Mouse (Mus musculus): ENCODE data around the gene Spin1. TPM values are rescaled to one million over a fixed set of nuclear protein-coding genes. Genes with fewer than 3 reads are reported as not detected.
A peak's percentile ranks its signal among the peaks of the same experiment; 100 is the strongest.

Spin1 gene
- total and polyA plus RNA-seq, 2 experiments from 2014 or later, result 158 to 214 TPM

DNA sequence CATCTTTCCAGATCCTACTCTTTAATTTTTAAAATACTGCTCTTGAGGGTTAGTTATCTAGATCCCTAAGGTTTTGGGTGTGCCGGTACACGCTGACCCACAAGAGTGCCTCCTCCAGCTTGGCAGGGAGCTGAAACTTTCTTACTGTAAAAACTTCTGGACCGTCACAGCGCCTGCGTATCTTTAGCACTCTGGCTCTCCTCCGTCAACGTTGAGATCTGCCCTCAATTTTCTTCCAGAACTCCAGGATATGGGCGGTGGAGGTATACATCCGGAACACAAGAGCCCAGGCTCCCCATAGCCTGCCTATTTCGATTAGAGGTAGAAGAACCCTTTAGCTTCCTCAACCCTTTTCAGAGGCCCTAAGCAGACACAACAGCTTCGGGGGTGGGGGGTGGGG, 69.5 kb downstream of the Spin1 start:
- Histone ChIP-seq H3K9me3 (ENCODE audit: low read length) (no peaks in the 10 kb centered on the region), H3K4me2 (ENCODE audit: low read depth, low read length, poor library complexity, severe bottlenecking) (peak overlapping the region; percentile 87), H3K4me3 (ENCODE audit: low read depth, low read length) (peak overlapping the region; percentile 52), H3K4me1 (ENCODE audit: insufficient read depth, low read length) (no peaks in the 10 kb centered on the region; the same call in 1 of the 2 replicates), H3K36me3 (ENCODE audit: insufficient read depth, low read length) (no peaks in the 10 kb centered on the region), H3K27me3 (ENCODE audit: insufficient read depth, low read length) (peaks cover 10% of the 10 kb centered on the region; the same call in 1 of the 2 replicates), H3K27ac (ENCODE audit: low read depth, low read length) (no peak overlapping the region), H3K9ac (replicated peaks; ENCODE audit: low read length, poor library complexity, severe bottlenecking) (no peak overlapping the region)
- WGBS, result 38% methylated on average over 11 of the region's 11 CpGs
- ATAC-seq (ENCODE audit: low FRiP score), result 0 out of 2 replicates have a peak, but pooled peaks have one; percentile 10
- TF ChIP-seq CTCF (IDR thresholded peaks at IDR 0.05), result no peak
- no peak for DNase-seq (ENCODE audit: low spot score)

DNA sequence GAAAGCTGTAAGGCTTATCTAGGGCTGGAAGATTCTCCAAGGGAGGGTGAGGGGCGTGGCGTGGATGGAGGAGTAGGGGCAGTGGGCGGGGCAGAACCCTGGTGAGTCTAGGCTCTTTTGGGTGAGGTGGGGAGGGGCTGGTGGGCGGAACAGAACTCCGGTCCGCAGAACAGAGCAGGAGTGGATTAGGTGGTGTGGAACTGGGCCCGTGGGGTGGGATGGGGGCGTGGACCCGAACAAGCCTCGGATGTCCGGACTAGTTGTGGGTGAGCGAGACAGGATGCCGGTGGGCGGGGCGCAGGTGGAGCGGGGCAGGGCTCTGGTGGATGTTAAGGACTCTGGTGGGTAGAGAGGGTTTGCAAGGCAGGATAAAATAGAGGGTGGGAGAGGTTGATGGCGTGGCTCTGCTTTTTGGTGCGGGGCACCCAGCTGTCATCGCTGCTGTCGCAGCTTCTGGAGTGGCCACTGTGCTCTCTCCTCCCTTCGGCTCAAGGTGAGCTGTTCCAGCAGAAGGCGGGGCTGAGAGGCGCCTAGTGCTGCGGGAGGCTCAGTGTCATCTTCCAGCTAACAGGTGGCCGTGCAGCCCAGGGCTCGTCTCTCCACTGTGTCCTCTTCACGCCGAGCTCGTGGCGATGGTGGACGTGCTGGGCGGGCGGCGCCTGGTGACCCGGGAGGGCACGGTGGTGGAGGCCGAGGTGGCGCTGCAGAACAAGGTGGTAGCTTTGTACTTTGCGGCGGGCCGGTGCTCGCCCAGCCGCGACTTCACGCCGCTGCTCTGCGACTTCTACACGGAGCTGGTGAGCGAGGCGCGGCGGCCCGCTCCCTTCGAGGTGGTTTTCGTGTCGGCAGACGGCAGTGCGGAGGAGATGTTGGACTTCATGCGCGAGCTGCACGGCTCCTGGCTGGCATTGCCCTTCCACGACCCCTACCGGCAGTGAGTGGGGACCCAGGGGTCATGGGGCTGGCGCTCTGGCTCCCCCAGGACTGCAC, 70.3 kb downstream of the Spin1 start, which contains the start of gene Nxnl2:
Gene Nxnl2, plus strand, starts transcription at position 332 of the 990 bp plus-strand sequence.
- Histone ChIP-seq H3K27ac (ENCODE audit: low read depth, low read length) (no peak within 1 kb of the TSS), H3K9ac (replicated peaks; ENCODE audit: low read length, poor library complexity, severe bottlenecking) (peak within 1 kb of the TSS; percentile 52), H3K36me3 (ENCODE audit: insufficient read depth, low read length) (no peaks in the 10 kb centered on the region), H3K4me1 (ENCODE audit: insufficient read depth, low read length) (no peaks in the 10 kb centered on the region; the same call in 1 of the 2 replicates), H3K4me2 (ENCODE audit: low read depth, low read length, poor library complexity, severe bottlenecking) (peak within 1 kb of the TSS; percentile 87), H3K9me3 (ENCODE audit: low read length) (no peaks in the 10 kb centered on the region), H3K4me3 (ENCODE audit: low read depth, low read length) (peak within 1 kb of the TSS; percentile 52), H3K27me3 (ENCODE audit: insufficient read depth, low read length) (peaks cover 10% of the 10 kb centered on the region; the same call in 1 of the 2 replicates)
- DNase-seq (ENCODE audit: low spot score) (peak; percentile 39), ATAC-seq (ENCODE audit: low FRiP score) (peak; percentile 66)
- TF ChIP-seq CTCF (IDR thresholded peaks at IDR 0.05), result peak; percentile 68
- WGBS, result 1% methylated on average over 62 of the region's 64 CpGs

DNA sequence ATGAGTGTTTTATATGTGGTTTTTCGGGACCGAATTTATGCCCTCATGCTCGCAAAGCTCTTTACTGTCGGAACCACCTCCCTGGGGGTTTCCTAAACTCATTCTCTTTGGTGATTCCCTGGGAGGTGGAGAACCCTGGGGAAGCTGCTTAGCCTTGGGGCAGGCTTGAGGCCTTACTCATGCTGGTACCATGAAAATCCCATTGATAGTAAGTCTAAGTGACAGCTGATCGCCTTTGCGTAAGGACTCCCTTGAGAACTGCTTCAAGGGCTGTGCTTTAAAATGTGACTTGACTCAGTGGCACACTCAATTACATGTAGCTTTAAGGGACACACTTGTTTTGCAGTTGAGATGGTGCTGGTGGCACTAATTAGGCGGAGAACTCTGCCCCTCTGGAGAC, 71.9 kb downstream of the Spin1 start:
- no peak for ATAC-seq (ENCODE audit: low FRiP score)
- no peak for DNase-seq (ENCODE audit: low spot score)
- TF ChIP-seq CTCF (IDR thresholded peaks at IDR 0.05), result no peak
- Histone ChIP-seq H3K4me3 (ENCODE audit: low read depth, low read length) (no peak overlapping the region), H3K27me3 (ENCODE audit: insufficient read depth, low read length) (peaks cover 10% of the 10 kb centered on the region; the same call in 1 of the 2 replicates), H3K9ac (replicated peaks; ENCODE audit: low read length, poor library complexity, severe bottlenecking) (no peak overlapping the region), H3K36me3 (ENCODE audit: insufficient read depth, low read length) (no peaks in the 10 kb centered on the region), H3K27ac (ENCODE audit: low read depth, low read length) (no peak overlapping the region), H3K9me3 (ENCODE audit: low read length) (no peaks in the 10 kb centered on the region), H3K4me2 (ENCODE audit: low read depth, low read length, poor library complexity, severe bottlenecking) (peak overlapping the region; percentile 87; the same call in 1 of the 2 replicates), H3K4me1 (ENCODE audit: insufficient read depth, low read length) (no peaks in the 10 kb centered on the region; the same call in 1 of the 2 replicates)
- WGBS, result 45% methylated on average over 7 of the region's 7 CpGs

DNA sequence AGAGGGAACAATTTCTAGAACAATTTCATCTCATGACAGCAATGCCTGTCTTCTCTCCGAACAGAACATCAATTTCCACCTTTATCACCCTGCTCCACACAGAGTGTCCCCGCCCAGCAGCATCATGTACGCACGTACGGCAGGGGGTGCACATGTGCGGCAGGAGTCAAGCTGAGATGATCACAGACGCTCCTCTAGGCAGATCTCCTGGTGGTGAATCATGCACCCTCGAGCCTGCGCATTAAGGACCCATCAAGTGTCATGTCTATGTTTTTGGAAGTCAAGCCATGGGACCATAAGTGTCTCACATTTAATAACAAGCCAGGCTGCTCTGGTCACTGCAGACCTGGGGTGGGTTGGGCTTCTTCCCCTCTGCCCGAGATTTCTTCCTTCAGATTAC, 78.3 kb downstream of the Spin1 start:
- ATAC-seq (ENCODE audit: low FRiP score) (no peak), DNase-seq (ENCODE audit: low spot score) (no peak)
- Histone ChIP-seq H3K27me3 (ENCODE audit: insufficient read depth, low read length) (no peaks in the 10 kb centered on the region), H3K36me3 (ENCODE audit: insufficient read depth, low read length) (no peaks in the 10 kb centered on the region), H3K4me2 (ENCODE audit: low read depth, low read length, poor library complexity, severe bottlenecking) (no peak overlapping the region), H3K9ac (replicated peaks; ENCODE audit: low read length, poor library complexity, severe bottlenecking) (no peak overlapping the region), H3K4me1 (ENCODE audit: insufficient read depth, low read length) (no peaks in the 10 kb centered on the region), H3K9me3 (ENCODE audit: low read length) (no peaks in the 10 kb centered on the region), H3K27ac (ENCODE audit: low read depth, low read length) (no peak overlapping the region), H3K4me3 (ENCODE audit: low read depth, low read length) (no peak overlapping the region)
- no peak for TF ChIP-seq CTCF (IDR thresholded peaks at IDR 0.05)
- 82% methylated on average over 10 of the region's 10 CpGs for WGBS

DNA sequence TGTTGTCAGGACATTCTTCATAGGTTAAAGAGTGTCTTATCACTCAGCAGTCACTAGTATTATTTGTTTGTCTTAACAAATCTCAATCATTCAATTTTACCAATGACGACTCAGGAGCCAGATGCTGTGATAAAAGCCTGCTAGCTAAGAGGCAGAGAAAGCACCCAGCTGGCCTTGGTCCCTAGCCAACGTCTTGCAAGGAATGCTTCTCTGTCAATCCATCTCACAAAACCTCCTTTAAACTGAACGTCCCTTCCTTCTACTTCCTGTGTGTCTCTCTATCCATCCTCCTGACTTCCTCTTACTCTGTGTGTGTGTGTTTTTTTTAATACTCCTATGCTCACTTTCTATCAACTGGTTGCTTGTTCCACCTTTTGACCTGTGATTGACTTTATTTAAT, 78.7 kb downstream of the Spin1 start:
- 63% methylated on average over 3 of the region's 3 CpGs for WGBS
- no peaks in the 10 kb centered on the region for H3K27me3 ChIP-seq (ENCODE audit: insufficient read depth, low read length)
- no peak for DNase-seq (ENCODE audit: low spot score)
- H3K4me1 ChIP-seq (ENCODE audit: insufficient read depth, low read length), result no peaks in the 10 kb centered on the region
- no peaks in the 10 kb centered on the region for H3K36me3 ChIP-seq (ENCODE audit: insufficient read depth, low read length)
- no peak overlapping the region for H3K9ac ChIP-seq (replicated peaks; ENCODE audit: low read length, poor library complexity, severe bottlenecking)
- ATAC-seq (ENCODE audit: low FRiP score), result no peak
- no peak overlapping the region for H3K4me3 ChIP-seq (ENCODE audit: low read depth, low read length)
- H3K4me2 ChIP-seq (ENCODE audit: low read depth, low read length, poor library complexity, severe bottlenecking), result no peak overlapping the region
- no peaks in the 10 kb centered on the region for H3K9me3 ChIP-seq (ENCODE audit: low read length)
- TF ChIP-seq CTCF (IDR thresholded peaks at IDR 0.05), result no peak
- H3K27ac ChIP-seq (ENCODE audit: low read depth, low read length), result no peak overlapping the region

DNA sequence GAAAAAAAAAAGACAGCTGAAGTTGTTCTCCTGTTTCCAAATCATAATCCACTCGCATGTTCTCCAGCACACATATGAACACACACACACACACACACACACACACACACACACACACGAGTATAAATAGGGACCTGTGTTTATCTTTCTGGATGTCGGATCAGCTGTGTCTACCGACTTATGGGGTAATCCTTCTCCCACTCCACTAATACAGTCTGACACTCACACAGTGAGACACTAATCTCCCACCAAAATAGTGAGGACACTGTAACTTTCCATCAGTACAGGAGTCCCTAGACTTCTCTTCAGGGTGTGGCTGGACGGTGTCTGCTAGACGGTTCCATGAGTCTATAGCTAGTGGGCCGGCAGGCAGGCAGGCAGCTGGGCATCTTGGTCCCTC, 81.6 kb downstream of the Spin1 start:
- Histone ChIP-seq H3K36me3 (ENCODE audit: insufficient read depth, low read length) (no peaks in the 10 kb centered on the region), H3K9me3 (ENCODE audit: low read length) (no peaks in the 10 kb centered on the region), H3K27me3 (ENCODE audit: insufficient read depth, low read length) (no peaks in the 10 kb centered on the region), H3K4me1 (ENCODE audit: insufficient read depth, low read length) (no peaks in the 10 kb centered on the region), H3K4me3 (ENCODE audit: low read depth, low read length) (no peak overlapping the region), H3K9ac (replicated peaks; ENCODE audit: low read length, poor library complexity, severe bottlenecking) (no peak overlapping the region), H3K27ac (ENCODE audit: low read depth, low read length) (no peak overlapping the region), H3K4me2 (ENCODE audit: low read depth, low read length, poor library complexity, severe bottlenecking) (no peak overlapping the region)
- DNase-seq (ENCODE audit: low spot score) (no peak), ATAC-seq (ENCODE audit: low FRiP score) (no peak)
- WGBS, result 78% methylated on average over 7 of the region's 7 CpGs
- no peak for TF ChIP-seq CTCF (IDR thresholded peaks at IDR 0.05)

All from midbrain, postnatal 0 days (tissue).